Mouse (Mus musculus) forebrain, embryonic 16.5 days (tissue): ENCODE measurements around the gene Gm10322. TPM values are rescaled to one million over a fixed set of nuclear protein-coding genes. Genes with fewer than 3 reads are reported as not detected.

Experiments used
- ATAC-seq: fragments of 200-750 bp; cut with Nextera tagmentation; 2 replicates; pipeline ENCODE4 v1.8.0; 2017; ENCODE audit warnings: mild to moderate bottlenecking, moderate library complexity
- H3K27ac ChIP-seq: fragments of 300-500 bp; sonication (generic); 2 replicates; pipeline ENCODE4 v1.5.1; 2014; ENCODE audit warnings: low read length, control low read depth
- H3K27me3 ChIP-seq: fragments of 300-500 bp; sonication (generic); replicated peaks from 2 replicates; pipeline ENCODE4 v1.6.1; 2014; ENCODE audit warnings: low read length; ENCODE audit not compliant: control insufficient read depth, insufficient read depth
- H3K36me3 ChIP-seq: fragments of 300-500 bp; sonication (generic); 2 replicates; pipeline ENCODE4 v1.6.1; 2014; ENCODE audit not compliant: control insufficient read depth, insufficient read depth
- H3K4me1 ChIP-seq: fragments of 300-500 bp; sonication (generic); replicated peaks from 2 replicates; pipeline ENCODE4 v1.6.1; 2014; ENCODE audit warnings: low read length; ENCODE audit not compliant: control insufficient read depth, insufficient read depth
- H3K4me2 ChIP-seq: fragments of 300-500 bp; sonication (generic); 2 replicates; pipeline ENCODE4 v1.6.1; 2014; ENCODE audit warnings: mild to moderate bottlenecking, low read length, control low read depth
- H3K4me3 ChIP-seq: fragments of 300-500 bp; sonication (generic); replicated peaks from 2 replicates; pipeline ENCODE4 v1.5.1; 2014; ENCODE audit warnings: mild to moderate bottlenecking, low read length, control low read depth
- H3K9ac ChIP-seq: fragments of 300-500 bp; sonication (generic); replicated peaks from 2 replicates; pipeline ENCODE4 v1.6.1; 2014; ENCODE audit warnings: low read depth, low read length, control low read depth
- H3K9me3 ChIP-seq: fragments of 300-500 bp; sonication (generic); 2 replicates; pipeline ENCODE4 v1.6.1; 2016; ENCODE audit warnings: low read length; ENCODE audit not compliant: control insufficient read depth
- WGBS: fragments of 180-500 bp; shearing (Covaris S2); extraction: QIAGEN DNeasy Blood & Tissue Kit; methylation state at CpG from one replicate; pipeline ENCODE4 v1.1.7; 2014; 5-methylcytosine and 5-hydroxymethylcytosine counted together
- polyA plus RNA-seq: library from polyadenylated mRNA; unstranded; fragments of >200 nt; fragmentation: Nextera tagmentation; extraction: Ambion mirVana; gene quantifications from 2 replicates; pipeline ENCODE4 v1.2.1, GENCODE M21; 2015

Gene Gm10322
- polyA plus RNA-seq, 1 experiment from 2014 or later = not detected

GRCm38 (mm10) chr10:59665503-59666291 lies 49.8 kb downstream of the Gm10322 start:
- Histone ChIP-seq H3K36me3 (no peaks in the 10 kb centered on the region), H3K4me3 (no peak overlapping the region), H3K4me2 (no peak overlapping the region), H3K9me3 (no peaks in the 10 kb centered on the region), H3K4me1 (peaks cover 10% of the 10 kb centered on the region; the same call in 1 of the 2 replicates), H3K27ac (no peak overlapping the region), H3K9ac (no peak overlapping the region), H3K27me3 (no peaks in the 10 kb centered on the region)
- no peak for ATAC-seq
- WGBS = 69% methylated on average over 13 of the region's 13 CpGs

Other genes with a start within 250 kb of the Gm10322 start
- 2.1 and 7.6 TPM in 2 replicates for gene Gm10273, start 220.4 kb upstream of the Gm10322 start, polyA plus RNA-seq
- not detected in 2 replicates for gene Pla2g12b, start 212.4 kb upstream of the Gm10322 start, polyA plus RNA-seq
- gene Oit3, start 174.3 kb upstream of the Gm10322 start, polyA plus RNA-seq = 0.08 TPM in 1 of 2 replicates, not detected in the other
- gene Mcu, start 629 bp downstream of the Gm10322 start, polyA plus RNA-seq = 26.3 and 27.3 TPM in 2 replicates
- 76.0 and 76.4 TPM in 2 replicates for gene Micu1, start 86.4 kb downstream of the Gm10322 start, polyA plus RNA-seq